Mouse (Mus musculus): ENCODE measurements around the gene Plaur.

Gene Plaur

DNA sequence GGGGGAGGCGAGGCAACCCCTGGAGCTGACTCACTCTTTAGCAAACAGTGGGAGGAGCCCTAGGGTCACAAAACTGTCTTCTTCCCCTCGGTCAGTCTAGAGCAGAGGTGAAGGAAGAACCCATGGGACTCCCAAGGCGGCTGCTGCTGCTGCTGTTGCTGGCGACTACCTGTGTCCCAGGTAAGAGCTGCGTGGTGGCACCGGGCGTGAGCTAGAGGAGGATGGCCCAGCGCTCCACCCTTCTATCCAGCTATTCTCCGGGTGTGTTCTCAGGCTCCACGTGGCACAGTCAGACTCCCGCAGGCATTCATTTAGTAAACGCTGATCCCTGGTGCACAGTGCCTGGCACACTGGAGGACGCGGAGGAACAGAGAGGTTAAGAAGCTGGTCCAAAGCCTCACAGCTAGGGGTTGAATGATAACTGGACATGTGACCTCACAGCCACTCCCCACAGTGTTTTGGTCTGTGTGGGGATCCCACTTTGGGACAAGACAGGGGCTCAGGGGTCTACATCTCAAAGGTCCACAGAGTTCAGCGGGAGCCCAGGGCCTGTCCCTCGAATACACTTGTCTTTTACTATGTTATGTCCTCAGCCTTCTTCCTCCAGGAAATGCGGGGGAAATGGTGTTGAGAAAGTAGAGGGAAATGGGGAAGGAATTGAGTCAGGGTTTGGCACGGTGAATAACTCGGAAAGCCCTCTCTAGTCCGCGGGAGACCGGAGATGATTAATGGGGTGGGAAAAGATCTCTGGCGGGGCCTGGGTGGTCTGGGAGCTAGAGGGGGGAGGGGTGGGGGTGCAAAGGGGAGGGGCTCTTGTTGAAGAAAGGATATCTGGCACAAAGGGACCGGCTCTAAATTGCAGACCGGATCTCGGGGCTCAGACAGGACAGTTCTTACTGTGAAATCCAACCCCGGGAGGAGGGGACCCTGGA, at the start of gene Plaur:
TSS of gene Plaur (plus strand) at position 97 of the 932 bp plus-strand sequence.
- no peak for DNase-seq (ENCODE audit: low spot score in 2 of 2)

DNA sequence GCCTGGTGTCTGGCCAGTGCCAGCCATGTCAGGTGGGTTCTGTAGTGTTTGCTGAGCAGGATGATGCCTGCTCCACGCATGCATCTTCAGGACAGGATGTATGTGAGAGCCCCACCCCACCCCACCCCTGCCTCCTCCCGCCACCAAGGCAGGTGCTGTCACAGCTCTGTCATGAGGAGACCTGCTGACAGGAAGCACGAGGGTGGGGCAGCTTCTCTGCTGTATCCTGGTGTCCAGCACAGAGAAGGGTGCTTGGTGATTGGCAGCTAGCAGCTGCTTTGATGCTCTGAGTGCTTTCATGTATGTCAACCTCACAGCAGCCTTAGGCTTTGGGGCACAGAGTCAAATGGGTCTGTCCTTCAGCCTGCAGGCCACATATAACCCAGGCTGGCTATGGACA, 48.7 kb upstream of the Plaur start:
- DNase-seq (ENCODE audit: low spot score in 2 of 2) = no peak

- no peak for DNase-seq (ENCODE audit: low spot score in 2 of 2)
Observed at GRCm38 (mm10) chr7:24415261-24415660, 47.0 kb upstream of the Plaur start.

- DNase-seq (ENCODE audit: low spot score in 2 of 2) = no peak
Observed at GRCm38 (mm10) chr7:24419579-24419978, 42.7 kb upstream of the Plaur start.

DNA sequence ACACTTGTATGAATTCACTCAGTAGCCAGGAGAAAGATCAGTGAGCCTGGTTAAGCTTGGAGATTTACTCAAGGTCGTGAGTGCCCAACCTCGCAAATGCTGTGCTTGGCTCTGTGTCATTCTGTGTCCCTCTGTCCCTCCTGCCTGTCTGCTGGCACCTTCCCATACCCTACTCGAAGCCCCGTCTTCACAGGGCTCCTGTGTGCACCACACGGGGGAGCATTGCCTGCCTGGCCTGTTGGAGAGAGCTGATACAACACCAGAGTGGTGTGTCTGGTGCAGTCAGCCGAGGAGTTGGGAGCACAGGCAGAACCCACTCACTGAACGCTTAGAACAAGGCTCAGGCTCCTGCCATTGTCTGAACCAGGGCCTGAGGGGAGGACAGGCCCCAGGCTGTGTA, 40.6 kb upstream of the Plaur start:
- no peak for DNase-seq (ENCODE audit: low spot score in 2 of 2)

- no peak for DNase-seq (ENCODE audit: low spot score in 2 of 2)
Observed at GRCm38 (mm10) chr7:24422251-24422650, 40.0 kb upstream of the Plaur start.

GRCm38 (mm10) chr7:24423107-24423763, 39.0 kb upstream of the Plaur start:
- DNase-seq (ENCODE audit: low spot score in 2 of 2) = no peak

DNA sequence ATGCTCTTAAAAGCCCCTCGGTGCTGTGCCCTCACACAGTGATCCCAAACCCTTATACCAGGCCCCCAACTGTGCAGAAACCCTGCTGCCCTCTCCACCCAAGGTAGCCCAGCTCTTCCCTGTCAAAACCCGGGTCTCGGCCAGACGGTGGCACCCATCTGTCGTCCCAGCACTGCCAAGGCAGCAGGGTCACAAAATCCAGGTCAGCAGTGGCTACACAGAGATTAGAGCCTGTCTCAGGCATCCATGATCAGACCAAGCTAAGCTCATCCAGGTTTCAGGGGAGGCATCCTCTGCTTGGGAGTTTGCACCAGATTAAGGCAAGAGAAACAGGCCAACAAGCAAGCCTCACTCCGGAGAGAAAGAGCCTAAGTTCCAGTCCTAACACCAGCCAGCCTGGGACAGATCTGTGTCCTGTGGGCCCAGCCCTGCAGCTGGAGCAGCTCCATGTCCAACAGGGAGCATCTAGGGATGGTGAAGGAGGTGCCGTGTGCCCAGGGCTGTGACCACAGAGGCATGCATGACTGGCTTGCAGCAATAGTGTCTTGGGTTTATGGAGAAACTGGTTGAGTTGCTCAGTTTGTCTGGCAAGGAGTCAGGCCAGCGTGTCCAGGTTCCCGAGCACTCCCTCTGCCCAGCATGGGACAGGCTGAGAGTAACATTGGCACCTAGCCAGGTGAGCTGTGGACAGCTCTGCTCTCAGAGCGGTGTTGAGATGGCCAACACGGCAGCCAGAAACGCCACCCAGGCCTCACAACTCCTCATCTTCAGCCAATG, 38.1 kb upstream of the Plaur start:
- no peak for DNase-seq (ENCODE audit: low spot score in 2 of 2)

DNA sequence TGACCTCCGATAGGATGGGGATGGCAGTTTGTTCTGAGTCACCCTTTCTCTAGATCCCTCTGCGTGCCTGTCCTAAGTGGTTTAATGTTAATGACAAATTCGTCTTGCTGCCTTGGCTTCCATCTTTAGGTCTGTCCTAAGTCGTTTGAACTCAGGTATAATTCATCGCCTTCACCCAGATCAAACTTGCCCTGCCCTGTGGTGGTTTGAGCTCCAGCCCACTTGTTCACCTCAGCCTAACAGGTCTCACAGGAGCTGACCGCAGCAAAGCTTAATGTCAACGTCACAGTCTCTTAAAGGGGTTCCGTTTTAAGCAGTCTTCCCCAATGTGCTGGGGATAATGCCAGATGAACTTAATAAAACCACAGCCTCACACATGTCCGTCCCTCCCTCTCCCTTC, 36.4 kb upstream of the Plaur start:
- no peak for DNase-seq (ENCODE audit: low spot score in 2 of 2)

DNA sequence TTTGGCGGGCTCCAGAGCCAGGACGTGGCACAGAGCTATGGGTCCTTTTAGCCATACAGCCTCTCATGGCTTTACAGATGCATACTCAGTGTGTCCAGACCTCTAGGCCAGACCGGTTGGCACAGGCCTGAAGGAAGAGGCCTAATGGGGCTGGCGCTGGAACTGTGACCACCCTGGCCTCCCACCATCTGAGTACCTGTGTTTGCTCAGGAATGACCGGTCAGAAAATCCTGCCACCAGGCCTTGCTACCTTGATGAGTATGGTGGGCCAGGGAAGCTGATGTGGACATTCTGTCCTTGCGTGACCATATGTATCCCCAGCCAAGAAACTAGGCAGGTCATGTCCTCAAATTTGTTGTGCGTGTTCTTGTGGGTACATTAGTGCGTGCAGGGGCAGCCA, 35.1 kb upstream of the Plaur start:
- DNase-seq (ENCODE audit: low spot score in 2 of 2) = no peak

DNA sequence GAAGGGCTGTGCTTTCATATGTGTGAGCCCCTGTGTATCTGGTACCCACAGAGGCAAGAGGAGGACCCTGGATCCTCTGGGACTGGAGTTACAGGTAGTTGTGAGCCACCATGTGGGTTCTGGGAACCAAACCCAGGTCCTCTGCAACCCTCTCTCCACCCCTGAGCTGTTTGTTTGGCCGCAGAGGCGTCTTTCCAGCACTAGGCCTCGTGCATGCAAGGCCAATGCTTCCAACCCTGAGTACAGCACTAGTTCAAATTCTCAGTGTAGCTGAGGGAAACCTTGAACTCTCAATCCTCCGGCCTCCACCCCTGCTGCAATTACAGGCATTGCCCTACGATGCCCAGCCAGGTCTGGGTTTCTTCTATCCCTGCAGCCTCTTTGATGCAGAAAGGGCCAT, 33.6 kb upstream of the Plaur start:
- DNase-seq (ENCODE audit: low spot score in 2 of 2) = no peak

- DNase-seq (ENCODE audit: low spot score in 2 of 2) = peak; percentile 62 to 79
Observed at GRCm38 (mm10) chr7:24429413-24430112, 32.7 kb upstream of the Plaur start.

GRCm38 (mm10) chr7:24430551-24431345, 31.5 kb upstream of the Plaur start:
- DNase-seq (ENCODE audit: low spot score in 2 of 2) = no peak

DNA sequence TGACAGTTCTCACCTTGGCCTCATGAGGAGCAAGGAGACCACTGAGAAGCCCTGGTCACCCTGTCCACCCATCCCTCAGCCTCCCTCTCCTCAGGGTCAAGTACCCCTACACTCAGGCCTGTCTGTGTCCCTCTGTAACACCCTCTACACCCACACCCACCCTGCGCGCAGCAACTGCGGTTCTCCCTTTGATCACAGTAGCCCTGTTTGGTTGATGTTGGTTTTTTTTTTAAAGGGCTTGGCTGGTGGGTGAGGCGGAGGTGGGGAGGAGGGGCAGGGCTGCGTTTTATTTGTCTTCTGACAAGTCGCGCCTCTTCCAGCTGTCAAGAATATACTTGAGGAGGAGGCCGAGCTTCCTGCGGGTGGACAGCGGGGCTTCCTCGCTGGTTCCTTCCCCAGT, 30.6 kb upstream of the Plaur start:
- DNase-seq (ENCODE audit: low spot score in 2 of 2) = no peak

GRCm38 (mm10) chr7:24435305-24435704, 27.0 kb upstream of the Plaur start:
- no peak for DNase-seq (ENCODE audit: low spot score in 2 of 2)

GRCm38 (mm10) chr7:24437981-24438380, 24.3 kb upstream of the Plaur start:
- peak; percentile 62 to 74 for DNase-seq (ENCODE audit: low spot score in 2 of 2)

GRCm38 (mm10) chr7:24439191-24439590, 23.1 kb upstream of the Plaur start:
- DNase-seq (ENCODE audit: low spot score in 2 of 2) = no peak

DNA sequence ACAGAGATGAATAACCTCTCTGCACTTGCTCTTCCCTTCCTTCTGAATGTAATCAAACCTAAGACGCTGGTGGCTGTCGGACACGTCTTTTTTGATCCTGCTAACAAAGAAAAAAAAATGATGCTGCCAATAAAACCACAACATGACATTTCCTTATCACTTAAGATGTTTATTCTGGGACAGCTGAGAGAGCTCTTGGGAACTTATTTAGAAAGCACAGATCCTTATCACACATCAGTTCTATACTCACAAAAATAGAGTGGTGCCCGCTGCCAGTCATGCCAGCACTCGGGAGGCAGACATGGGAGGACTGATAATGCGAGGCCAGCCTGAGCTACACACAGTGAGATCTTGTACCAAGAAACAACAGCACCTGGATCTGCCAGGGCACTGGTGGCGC, 22.4 kb upstream of the Plaur start:
- DNase-seq (ENCODE audit: low spot score in 2 of 2) = no peak

DNA sequence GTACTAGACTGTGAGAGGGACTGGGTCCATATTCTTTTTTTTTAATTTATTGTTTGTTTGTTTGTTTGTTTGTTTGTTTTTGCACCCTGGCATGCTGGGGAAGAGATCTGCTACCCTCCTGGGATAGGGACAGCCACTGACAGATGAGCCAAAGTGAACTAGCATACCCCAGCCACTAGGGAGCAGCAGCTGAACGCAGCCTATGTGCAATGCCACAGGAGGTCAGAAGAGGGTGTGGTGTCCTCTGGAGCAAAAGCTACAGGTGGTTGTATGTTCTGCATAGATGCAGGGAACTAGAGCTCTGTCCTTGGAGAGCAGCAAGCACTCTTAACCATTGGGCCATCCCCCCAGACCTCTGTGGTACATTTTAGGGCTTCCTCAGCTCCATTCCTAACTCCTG, 20.5 kb upstream of the Plaur start:
- DNase-seq (ENCODE audit: low spot score in 2 of 2) = peak in 1 of 2 experiments; percentile 35

- DNase-seq (ENCODE audit: low spot score in 2 of 2) = no peak
Observed at GRCm38 (mm10) chr7:24442313-24442712, 20.0 kb upstream of the Plaur start.

Data from frontal cortex, postnatal 14 days (tissue).